Mouse (Mus musculus) neural tube, embryonic 10.5 days (tissue): Measurements from ENCODE around the gene Plxdc1.
A peak's percentile ranks its signal among the peaks of the same experiment; 100 is the strongest.

Source experiments
- DNase-seq: peaks from one replicate; pipeline ENCODE4 v3.0.0-alpha.2; 2017; ENCODE audit warnings: low spot score; ENCODE audit errors: extremely low spot score

Gene Plxdc1

GRCm38 (mm10) chr11:97923639-97924038 lies 62.6 kb downstream of the Plxdc1 start:
- DNase-seq, result no peak

GRCm38 (mm10) chr11:97915974-97916503 lies 70.2 kb downstream of the Plxdc1 start:
- DNase-seq, result no peak

GRCm38 (mm10) chr11:97915471-97915870 lies 70.8 kb downstream of the Plxdc1 start:
- no peak for DNase-seq

GRCm38 (mm10) chr11:97913111-97913510 lies 73.1 kb downstream of the Plxdc1 start:
- no peak for DNase-seq

GRCm38 (mm10) chr11:97908634-97909348 lies 77.5 kb downstream of the Plxdc1 start:
- DNase-seq, result no peak

- DNase-seq, result no peak
Measured at GRCm38 (mm10) chr11:97907935-97908334, 78.3 kb downstream of the Plxdc1 start.

GRCm38 (mm10) chr11:97906905-97907304 lies 79.3 kb downstream of the Plxdc1 start:
- DNase-seq, result no peak

GRCm38 (mm10) chr11:97905941-97906340 lies 80.3 kb downstream of the Plxdc1 start:
- no peak for DNase-seq

GRCm38 (mm10) chr11:97905540-97905939 lies 80.7 kb downstream of the Plxdc1 start:
- no peak for DNase-seq

- DNase-seq, result no peak
Measured at GRCm38 (mm10) chr11:97904801-97905200, 81.4 kb downstream of the Plxdc1 start.

GRCm38 (mm10) chr11:97901806-97902205 lies 84.4 kb downstream of the Plxdc1 start:
- DNase-seq, result no peak

GRCm38 (mm10) chr11:97899822-97900221 lies 86.4 kb downstream of the Plxdc1 start:
- DNase-seq, result peak; percentile 86

GRCm38 (mm10) chr11:97897568-97898185 lies 88.6 kb downstream of the Plxdc1 start:
- DNase-seq, result no peak

GRCm38 (mm10) chr11:97896655-97897054 lies 89.6 kb downstream of the Plxdc1 start:
- no peak for DNase-seq

GRCm38 (mm10) chr11:97891821-97892220 lies 94.4 kb downstream of the Plxdc1 start:
- DNase-seq, result no peak

- no peak for DNase-seq
Measured at GRCm38 (mm10) chr11:97885296-97885915, 100.8 kb downstream of the Plxdc1 start.

GRCm38 (mm10) chr11:97884601-97885185 lies 101.6 kb downstream of the Plxdc1 start:
- DNase-seq, result no peak

- DNase-seq, result peak; percentile 94
Measured at GRCm38 (mm10) chr11:97883918-97884600, 102.2 kb downstream of the Plxdc1 start, which contains the start of gene Fbxo47. Gene Fbxo47, minus strand, starts transcription at chr11:97884154.

- DNase-seq, result peak; percentile 78
Measured at GRCm38 (mm10) chr11:97883542-97883917, 102.7 kb downstream of the Plxdc1 start.

- no peak for DNase-seq
Measured at GRCm38 (mm10) chr11:97880362-97880761, 105.9 kb downstream of the Plxdc1 start.

- DNase-seq, result no peak
Measured at GRCm38 (mm10) chr11:97877341-97877740, 108.9 kb downstream of the Plxdc1 start.
